13 mouse cellular contexts compared by ENCODE assay signal in genomic region chr14:33525272-33525983, GRCm38 (mm10). TPM values are rescaled to one million over a fixed set of nuclear protein-coding genes. Genes with fewer than 3 reads are reported as not detected.
DNase-seq lines count a peak whose midpoint lies in the region; ATAC-seq and TF ChIP-seq lines count a peak whose summit lies in the region.
"Had no signal": no experiment of that assay in that cellular context is flagged by ENCODE, and none has a peak within 500 bp of the region (broad histone marks: within the 10 kb centered on the region; RNA-seq: fewer than 3 reads in every experiment).

No protein-coding gene starts in this region.

- peak overlapping the region; percentile 43 for H3K4me2 ChIP-seq in forebrain, embryonic 16.5 days (ENCODE audit: low read length)
- peak overlapping the region; percentile 40 for H3K4me2 ChIP-seq in hindbrain, postnatal 0 days (ENCODE audit: low read depth, low read length)
- H3K4me2 ChIP-seq in stomach, postnatal 0 days (replicated peaks; ENCODE audit: low read depth) = no peak overlapping the region
- H3K4me2 ChIP-seq in heart, embryonic 12.5 days = no peak overlapping the region
- H3K4me2 ChIP-seq: limb, embryonic 13.5 days; lung, embryonic 14.5 days had no signal

- H3K4me1 ChIP-seq in forebrain, embryonic 16.5 days (replicated peaks; ENCODE audit: control insufficient read depth, insufficient read depth, low read length) = peaks cover 20% of the 10 kb centered on the region
- H3K4me1 ChIP-seq in hindbrain, postnatal 0 days (ENCODE audit: insufficient read depth, low read length) = 0 out of 2 replicates have a peak, but pooled peaks cover 7% of the 10 kb centered on the region
- no peaks in the 10 kb centered on the region for H3K4me1 ChIP-seq in stomach, postnatal 0 days (replicated peaks; ENCODE audit: control insufficient read depth, insufficient read depth)
- no peaks in the 10 kb centered on the region for H3K4me1 ChIP-seq in heart, embryonic 12.5 days (replicated peaks)
- H3K4me1 ChIP-seq: limb, embryonic 13.5 days had no signal

- peak; percentile 40 to 41 for DNase-seq in layer of hippocampus, adult 2 months (ENCODE audit: low spot score in 2 of 2)
- no peak for DNase-seq in layer of hippocampus, adult 9-10 months (ENCODE audit: low spot score)
- DNase-seq in hindbrain, postnatal 0 days (ENCODE audit: low spot score) = peak; percentile 75
- DNase-seq in right cerebral cortex, adult 2 months (ENCODE audit: low spot score in 2 of 2) = peak; percentile 60 to 65
- DNase-seq in stomach, postnatal 0 days (ENCODE audit: low spot score) = no peak
- DNase-seq: gastrocnemius, postnatal 36 days; lung, embryonic 14.5 days had no signal

- H3K36me3 ChIP-seq in forebrain, embryonic 16.5 days (ENCODE audit: control insufficient read depth, insufficient read depth) = no peaks in the 10 kb centered on the region
- H3K36me3 ChIP-seq in hindbrain, postnatal 0 days (ENCODE audit: insufficient read depth, low read length) = no peaks in the 10 kb centered on the region
- no peaks in the 10 kb centered on the region for H3K36me3 ChIP-seq in stomach, postnatal 0 days (ENCODE audit: control insufficient read depth, insufficient read depth, low read length)
- no peaks in the 10 kb centered on the region for H3K36me3 ChIP-seq in heart, embryonic 12.5 days
- H3K36me3 ChIP-seq: limb, embryonic 13.5 days had no signal

- peak; percentile 95 for ATAC-seq in forebrain, embryonic 16.5 days
- peak; percentile 69 for ATAC-seq in hindbrain, postnatal 0 days
- ATAC-seq in stomach, postnatal 0 days (ENCODE audit: low FRiP score, low TSS enrichment) = no peak
- no peak for ATAC-seq in heart, embryonic 12.5 days (ENCODE audit: insufficient number of reproducible peaks, low FRiP score)

- WGBS in forebrain, embryonic 16.5 days = 34% methylated on average over 12 of the region's 12 CpGs
- WGBS in hindbrain, postnatal 0 days = 38% methylated on average over 12 of the region's 12 CpGs
- WGBS in stomach, postnatal 0 days = 73% methylated on average over 12 of the region's 12 CpGs
- WGBS in heart, embryonic 12.5 days = 62% methylated on average over 12 of the region's 12 CpGs

- no peaks in the 10 kb centered on the region for H3K27me3 ChIP-seq in forebrain, embryonic 16.5 days (replicated peaks; ENCODE audit: control insufficient read depth, insufficient read depth, low read length)
- no peaks in the 10 kb centered on the region for H3K27me3 ChIP-seq in hindbrain, postnatal 0 days (ENCODE audit: insufficient read depth, low read length)
- no peaks in the 10 kb centered on the region for H3K27me3 ChIP-seq in stomach, postnatal 0 days (ENCODE audit: control insufficient read depth, insufficient read depth, low read length)
- no peaks in the 10 kb centered on the region for H3K27me3 ChIP-seq in heart, embryonic 12.5 days (replicated peaks)
- H3K27me3 ChIP-seq: limb, embryonic 13.5 days had no signal

- H3K4me3 ChIP-seq in layer of hippocampus, adult 2 months = peak overlapping the region; percentile 34
- peak overlapping the region; percentile 19 for H3K4me3 ChIP-seq in forebrain, embryonic 16.5 days (replicated peaks; ENCODE audit: low read length)
- H3K4me3 ChIP-seq in hindbrain, postnatal 0 days (ENCODE audit: low read length) = no peak overlapping the region; the same call in 1 of the 2 replicates
- no peak overlapping the region for H3K4me3 ChIP-seq in stomach, postnatal 0 days (ENCODE audit: low read depth, low read length)
- no peak overlapping the region for H3K4me3 ChIP-seq in heart, embryonic 12.5 days
- H3K4me3 ChIP-seq: limb, embryonic 13.5 days had no signal

- H3K9ac ChIP-seq in forebrain, embryonic 16.5 days (replicated peaks; ENCODE audit: low read depth, low read length) = peak overlapping the region; percentile 39; the same call in 1 of the 2 replicates
- H3K9ac ChIP-seq in hindbrain, postnatal 0 days (replicated peaks; ENCODE audit: low read length) = no peak overlapping the region
- H3K9ac ChIP-seq in stomach, postnatal 0 days (ENCODE audit: low read length) = no peak overlapping the region
- no peak overlapping the region for H3K9ac ChIP-seq in heart, embryonic 12.5 days
- H3K9ac ChIP-seq: limb, embryonic 13.5 days; lung, embryonic 14.5 days had no signal

- TF ChIP-seq EP300 in stomach, postnatal 0 days (optimal IDR thresholded peaks at IDR 0.05) = no peak

- no peaks in the 10 kb centered on the region for H3K9me3 ChIP-seq in forebrain, embryonic 16.5 days (ENCODE audit: control insufficient read depth, low read length)
- H3K9me3 ChIP-seq in hindbrain, postnatal 0 days (ENCODE audit: low read length) = no peaks in the 10 kb centered on the region
- H3K9me3 ChIP-seq in stomach, postnatal 0 days (ENCODE audit: control insufficient read depth, low read length) = no peaks in the 10 kb centered on the region
- H3K9me3 ChIP-seq in heart, embryonic 12.5 days (replicated peaks) = no peaks in the 10 kb centered on the region
- H3K9me3 ChIP-seq: limb, embryonic 13.5 days had no signal

- no peak for TF ChIP-seq CTCF in layer of hippocampus, adult 2 months (conservative IDR thresholded peaks at IDR 0.05)
- no peak for TF ChIP-seq CTCF in hindbrain, postnatal 0 days (IDR thresholded peaks at IDR 0.05; ENCODE audit: low read depth)
- no peak for TF ChIP-seq CTCF in stomach, postnatal 0 days (IDR thresholded peaks at IDR 0.05; ENCODE audit: low read depth)

- H3K27ac ChIP-seq in layer of hippocampus, adult 2 months = peak overlapping the region; percentile 54
- H3K27ac ChIP-seq in forebrain, embryonic 16.5 days (ENCODE audit: low read length) = peak overlapping the region; percentile 61
- H3K27ac ChIP-seq in hindbrain, postnatal 0 days = no peak overlapping the region
- no peak overlapping the region for H3K27ac ChIP-seq in stomach, postnatal 0 days (replicated peaks)
- no peak overlapping the region for H3K27ac ChIP-seq in heart, embryonic 12.5 days (ENCODE audit: poor library complexity, severe bottlenecking)
- H3K27ac ChIP-seq: kidney, postnatal 0 days; limb, embryonic 13.5 days had no signal

RNA-seq across cellular contexts. Expression of gene Frmpd2, which starts 53.9 kb away (rescaled TPM):
- under 1 TPM; 0.29 to 0.74 TPM for total RNA-seq in layer of hippocampus, adult 2 months (2021)
- not detected in 2 replicates for polyA plus RNA-seq in forebrain, embryonic 16.5 days (2015; fragmentation: Nextera tagmentation; extraction: Ambion mirVana)
- 0.31 and 0.97 TPM in 2 replicates for total RNA-seq in hindbrain, postnatal 0 days (2014; rRNA removed)
- polyA plus RNA-seq in hindbrain, postnatal 0 days (2015; fragmentation: Nextera tagmentation; extraction: Ambion mirVana) = 0.13 and 0.44 TPM in 2 replicates
- 0.04 TPM in 1 of 2 replicates, not detected in the other for polyA plus RNA-seq in stomach, postnatal 0 days (2015; fragmentation: Nextera tagmentation; extraction: Ambion mirVana)
- 0.03 and 0.26 TPM in 2 replicates for polyA plus RNA-seq in heart, embryonic 12.5 days (2016; fragmentation: Nextera tagmentation; extraction: Ambion mirVana)
- total RNA-seq: gastrocnemius, postnatal 36 days; hematopoietic stem cell, adult 5-6 weeks; monocyte, adult 5-6 weeks had no signal
- polyA plus RNA-seq: kidney, postnatal 0 days; limb, embryonic 13.5 days; lung, embryonic 14.5 days had no signal

Comparison
In these comparisons a context has a peak if more than half of its experiments do, and no peak if none do; other contexts are left out.
1. DNase-seq: peak in layer of hippocampus, adult 2 months (2 of 2), hindbrain, postnatal 0 days (single experiment) and right cerebral cortex, adult 2 months (2 of 2); none in layer of hippocampus, adult 9-10 months (single experiment) and stomach, postnatal 0 days (single experiment).
2. H3K27ac ChIP-seq: peak in layer of hippocampus, adult 2 months (single experiment) and forebrain, embryonic 16.5 days (single experiment); none in hindbrain, postnatal 0 days (single experiment), stomach, postnatal 0 days (single experiment) and heart, embryonic 12.5 days (single experiment).
3. H3K4me3 ChIP-seq: peak in layer of hippocampus, adult 2 months (single experiment) and forebrain, embryonic 16.5 days (single experiment); none in hindbrain, postnatal 0 days (single experiment), stomach, postnatal 0 days (single experiment) and heart, embryonic 12.5 days (single experiment).
4. ATAC-seq: peak in forebrain, embryonic 16.5 days (single experiment) and hindbrain, postnatal 0 days (single experiment); none in stomach, postnatal 0 days (single experiment) and heart, embryonic 12.5 days (single experiment).
5. H3K4me2 ChIP-seq: peak in forebrain, embryonic 16.5 days (single experiment) and hindbrain, postnatal 0 days (single experiment); none in stomach, postnatal 0 days (single experiment) and heart, embryonic 12.5 days (single experiment).